Mouse (Mus musculus): ENCODE results near the gene Abca13. TPM values are rescaled to one million over a fixed set of nuclear protein-coding genes. Genes with fewer than 3 reads are reported as not detected.
"Not testable (repeated sequence)": the region's sequence is repeated elsewhere in the genome, so short reads cannot be mapped to it uniquely, and the experiment has no call there.

The Abca13 gene
- polyA plus RNA-seq, 1 experiment from 2014 or later: 0.03 TPM

- Histone ChIP-seq H3K27me3 (ENCODE audit: control insufficient read depth, insufficient read depth, low read length) (no peaks in the 10 kb centered on the region), H3K9ac (ENCODE audit: low read length) (no peak overlapping the region), H3K27ac (replicated peaks in 1 of 2; ENCODE audit: control insufficient read depth in 1 of 2, insufficient read depth in 1 of 2, low read depth in 2 of 2, low read length in 2 of 2) (no peak overlapping the region), H3K4me1 (ENCODE audit: control insufficient read depth in 2 of 2, insufficient read depth in 2 of 2, low read length in 2 of 2) (no peaks in the 10 kb centered on the region), H3K4me2 (ENCODE audit: low read length) (no peak overlapping the region), H3K36me3 (ENCODE audit: control insufficient read depth, insufficient read depth, low read length) (no peaks in the 10 kb centered on the region), H3K4me3 (ENCODE audit: control insufficient read depth in 1 of 2, insufficient read depth in 1 of 2, low read depth in 1 of 2, low read length in 2 of 2) (no peak overlapping the region), H3K9me3 (ENCODE audit: control insufficient read depth, low read length) (no peaks in the 10 kb centered on the region)
- WGBS: 59% methylated on average over 4 of the region's 4 CpGs
- no peak for ATAC-seq (ENCODE audit: insufficient number of reproducible peaks, insufficient read depth, low FRiP score, low read depth)
Observed at GRCm38 (mm10) chr11:9441192-9441591, 249.4 kb downstream of the Abca13 start.

DNA sequence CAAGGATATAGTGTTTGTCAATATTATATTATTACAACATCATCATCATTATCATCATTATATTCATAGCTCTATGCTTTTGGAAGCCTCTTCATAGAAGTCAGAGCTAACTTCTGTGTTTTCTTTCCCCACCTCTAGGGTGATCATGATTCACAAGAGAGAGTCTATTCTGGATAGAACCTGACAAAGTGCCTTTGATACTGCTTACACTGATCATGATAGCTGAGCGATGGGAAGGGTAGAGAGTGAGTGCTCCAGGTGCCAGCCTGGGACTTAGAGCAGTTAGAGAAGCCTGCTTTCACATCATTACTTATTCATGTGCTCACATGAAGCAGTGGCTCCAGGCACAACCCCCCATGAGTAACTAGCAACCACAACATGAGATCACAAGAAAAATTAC is 280.7 kb downstream of the Abca13 start:
- no peak overlapping the region for H3K27ac ChIP-seq (replicated peaks in 1 of 2; ENCODE audit: control insufficient read depth in 1 of 2, insufficient read depth in 1 of 2, low read depth in 2 of 2, low read length in 2 of 2)
- no peaks in the 10 kb centered on the region for H3K4me1 ChIP-seq (ENCODE audit: control insufficient read depth in 2 of 2, insufficient read depth in 2 of 2, low read length in 2 of 2)
- no peak overlapping the region for H3K4me3 ChIP-seq (ENCODE audit: control insufficient read depth in 1 of 2, insufficient read depth in 1 of 2, low read depth in 1 of 2, low read length in 2 of 2)
- H3K9ac ChIP-seq (ENCODE audit: low read length): no peak overlapping the region
- no peak for ATAC-seq (ENCODE audit: insufficient number of reproducible peaks, insufficient read depth, low FRiP score, low read depth)
- H3K9me3 ChIP-seq (ENCODE audit: control insufficient read depth, low read length): no peaks in the 10 kb centered on the region
- WGBS: 72% methylated on average over 1 of the region's 1 CpGs
- no peaks in the 10 kb centered on the region for H3K36me3 ChIP-seq (ENCODE audit: control insufficient read depth, insufficient read depth, low read length)
- no peak overlapping the region for H3K4me2 ChIP-seq (ENCODE audit: low read length)
- no peaks in the 10 kb centered on the region for H3K27me3 ChIP-seq (ENCODE audit: control insufficient read depth, insufficient read depth, low read length)

DNA sequence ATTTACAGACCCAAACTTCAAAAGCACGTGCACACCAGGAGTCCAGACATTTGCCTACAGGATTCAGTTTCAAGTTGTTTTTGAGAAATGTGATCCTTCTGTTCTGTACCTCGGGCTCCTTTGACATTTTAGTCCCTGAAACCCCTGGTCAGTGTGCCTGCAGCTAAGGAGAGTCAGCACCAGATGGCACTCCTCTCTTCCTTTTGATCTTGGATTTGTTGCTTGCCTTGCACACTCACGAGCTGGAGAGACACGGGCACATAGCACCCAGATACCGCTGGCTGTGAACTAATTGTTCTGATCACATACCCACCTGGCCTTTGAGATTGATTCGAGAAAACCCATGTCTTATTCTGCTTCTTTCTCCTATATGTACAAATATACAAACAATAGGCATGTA is 289.8 kb downstream of the Abca13 start:
- Histone ChIP-seq H3K4me1 (ENCODE audit: control insufficient read depth in 2 of 2, insufficient read depth in 2 of 2, low read length in 2 of 2) (no peaks in the 10 kb centered on the region), H3K9ac (ENCODE audit: low read length) (no peak overlapping the region)

DNA sequence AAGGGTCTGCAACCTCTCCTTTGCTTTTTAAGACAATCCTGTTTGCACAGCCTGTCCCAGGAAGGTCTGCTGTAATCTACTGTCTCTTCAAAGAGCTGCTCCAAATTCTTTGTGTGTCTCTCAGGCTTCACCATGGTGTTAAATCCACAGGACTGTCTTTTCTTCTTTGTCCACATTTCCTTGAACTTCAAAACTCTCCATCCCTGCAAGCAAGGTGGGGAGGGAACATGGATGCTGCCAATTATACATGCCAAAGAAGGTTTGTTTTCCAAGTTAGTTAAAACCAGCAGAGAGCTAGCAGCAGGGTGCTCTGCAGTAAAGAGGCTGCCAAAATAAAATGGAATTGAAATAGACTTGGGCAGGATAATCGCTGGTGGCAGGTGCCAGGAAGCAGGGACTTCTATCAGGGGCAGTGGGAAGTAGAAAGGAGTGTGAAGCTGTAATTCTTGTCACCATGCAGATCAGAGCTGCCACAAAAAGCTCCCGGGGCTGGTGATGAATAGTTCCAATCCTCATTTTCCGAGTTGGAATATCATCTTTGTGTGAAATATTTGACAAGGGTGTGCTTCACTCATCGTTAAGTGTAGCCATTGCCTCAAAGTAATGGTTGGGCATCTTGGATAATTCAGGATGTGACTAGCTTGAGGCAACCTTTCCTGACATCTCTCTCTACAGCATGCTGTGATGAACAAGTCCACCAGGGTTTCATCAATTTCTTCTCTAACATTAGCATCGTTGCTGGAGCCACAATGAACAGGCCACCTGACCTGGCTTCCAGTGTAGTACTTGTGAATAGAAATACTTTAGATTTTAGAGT is 308.8 kb downstream of the Abca13 start:
- Histone ChIP-seq H3K4me1 (ENCODE audit: control insufficient read depth in 2 of 2, insufficient read depth in 2 of 2, low read length in 2 of 2) (no peaks in the 10 kb centered on the region), H3K4me2 (ENCODE audit: low read length) (no peak overlapping the region), H3K4me3 (ENCODE audit: control insufficient read depth in 1 of 2, insufficient read depth in 1 of 2, low read depth in 1 of 2, low read length in 2 of 2) (no peak overlapping the region), H3K27ac (replicated peaks in 1 of 2; ENCODE audit: control insufficient read depth in 1 of 2, insufficient read depth in 1 of 2, low read depth in 2 of 2, low read length in 2 of 2) (no peak overlapping the region), H3K27me3 (ENCODE audit: control insufficient read depth, insufficient read depth, low read length) (no peaks in the 10 kb centered on the region), H3K9me3 (ENCODE audit: control insufficient read depth, low read length) (no peaks in the 10 kb centered on the region), H3K9ac (ENCODE audit: low read length) (no peak overlapping the region), H3K36me3 (ENCODE audit: control insufficient read depth, insufficient read depth, low read length) (no peaks in the 10 kb centered on the region)
- no peak for ATAC-seq (ENCODE audit: insufficient number of reproducible peaks, insufficient read depth, low FRiP score, low read depth)
- 62% methylated on average over 5 of the region's 5 CpGs for WGBS

More for the DNA sequence above, 289.8 kb downstream of the Abca13 start:
- ATAC-seq (ENCODE audit: insufficient number of reproducible peaks, insufficient read depth, low FRiP score, low read depth): no peak
- H3K27me3 ChIP-seq (ENCODE audit: control insufficient read depth, insufficient read depth, low read length): no peaks in the 10 kb centered on the region
- H3K4me3 ChIP-seq (ENCODE audit: control insufficient read depth in 1 of 2, insufficient read depth in 1 of 2, low read depth in 1 of 2, low read length in 2 of 2): no peak overlapping the region
- no peaks in the 10 kb centered on the region for H3K9me3 ChIP-seq (ENCODE audit: control insufficient read depth, low read length)
- no peak overlapping the region for H3K4me2 ChIP-seq (ENCODE audit: low read length)
- no peaks in the 10 kb centered on the region for H3K36me3 ChIP-seq (ENCODE audit: control insufficient read depth, insufficient read depth, low read length)
- 14% methylated on average over 6 of the region's 6 CpGs for WGBS
- H3K27ac ChIP-seq (replicated peaks in 1 of 2; ENCODE audit: control insufficient read depth in 1 of 2, insufficient read depth in 1 of 2, low read depth in 2 of 2, low read length in 2 of 2): no peak overlapping the region

DNA sequence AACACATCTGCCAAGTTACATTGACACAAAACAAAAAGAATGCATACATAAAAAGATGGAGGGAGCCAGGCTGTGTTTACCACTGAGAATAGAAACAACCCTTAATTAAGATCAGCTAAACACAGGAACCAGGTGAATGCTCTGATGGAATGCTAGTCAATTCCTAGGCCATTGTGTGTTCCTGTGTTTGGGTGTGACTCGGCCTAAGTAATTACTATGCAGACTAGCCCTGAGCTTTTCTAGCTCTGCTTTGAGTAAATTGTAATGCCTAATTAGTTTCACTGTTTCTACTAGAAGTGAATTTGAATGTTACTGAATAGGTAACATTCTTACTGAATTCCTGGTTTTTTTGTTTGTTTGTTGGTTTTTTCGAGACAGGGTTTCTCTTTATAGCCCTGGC is 323.2 kb downstream of the Abca13 start:
- not testable (repeated sequence) for H3K4me2 ChIP-seq (ENCODE audit: low read length); H3K9ac ChIP-seq (ENCODE audit: low read length); H3K27me3 ChIP-seq (ENCODE audit: control insufficient read depth, insufficient read depth, low read length); ATAC-seq (ENCODE audit: insufficient number of reproducible peaks, insufficient read depth, low FRiP score, low read depth); H3K4me3 ChIP-seq (ENCODE audit: control insufficient read depth in 1 of 2, insufficient read depth in 1 of 2, low read depth in 1 of 2, low read length in 2 of 2); H3K27ac ChIP-seq (replicated peaks in 1 of 2; ENCODE audit: control insufficient read depth in 1 of 2, insufficient read depth in 1 of 2, low read depth in 2 of 2, low read length in 2 of 2); H3K36me3 ChIP-seq (ENCODE audit: control insufficient read depth, insufficient read depth, low read length); H3K9me3 ChIP-seq (ENCODE audit: control insufficient read depth, low read length); H3K4me1 ChIP-seq (ENCODE audit: control insufficient read depth in 2 of 2, insufficient read depth in 2 of 2, low read length in 2 of 2)
- 76% methylated on average over 2 of the region's 2 CpGs for WGBS

DNA sequence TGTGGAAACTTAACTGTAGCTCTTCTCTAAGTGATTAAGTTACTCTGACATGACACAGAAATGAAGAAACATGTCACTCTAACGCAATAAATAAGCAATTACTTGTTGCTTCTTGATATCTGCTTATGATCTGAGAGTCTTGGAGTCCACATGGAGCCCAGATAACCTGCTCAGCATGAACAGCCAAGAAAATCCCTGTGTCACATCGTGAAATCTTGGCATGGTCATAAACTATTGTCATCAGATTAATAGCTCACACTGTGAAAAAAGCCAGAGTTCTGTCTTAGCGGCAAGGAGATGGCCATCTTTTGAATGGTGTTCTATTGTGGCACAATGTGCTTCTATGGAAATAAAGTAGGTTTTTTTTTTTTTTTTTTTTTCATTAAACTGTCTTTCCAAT is 336.8 kb downstream of the Abca13 start:
- Histone ChIP-seq H3K9me3 (ENCODE audit: control insufficient read depth, low read length) (no peaks in the 10 kb centered on the region), H3K36me3 (ENCODE audit: control insufficient read depth, insufficient read depth, low read length) (no peaks in the 10 kb centered on the region), H3K4me3 (ENCODE audit: control insufficient read depth in 1 of 2, insufficient read depth in 1 of 2, low read depth in 1 of 2, low read length in 2 of 2) (no peak overlapping the region), H3K4me2 (ENCODE audit: low read length) (no peak overlapping the region), H3K27me3 (ENCODE audit: control insufficient read depth, insufficient read depth, low read length) (no peaks in the 10 kb centered on the region), H3K4me1 (ENCODE audit: control insufficient read depth in 2 of 2, insufficient read depth in 2 of 2, low read length in 2 of 2) (no peaks in the 10 kb centered on the region), H3K9ac (ENCODE audit: low read length) (no peak overlapping the region), H3K27ac (replicated peaks in 1 of 2; ENCODE audit: control insufficient read depth in 1 of 2, insufficient read depth in 1 of 2, low read depth in 2 of 2, low read length in 2 of 2) (no peak overlapping the region)
- 72% methylated on average over 3 of the region's 3 CpGs for WGBS
- ATAC-seq (ENCODE audit: insufficient number of reproducible peaks, insufficient read depth, low FRiP score, low read depth): no peak

- no peaks in the 10 kb centered on the region for H3K36me3 ChIP-seq (ENCODE audit: control insufficient read depth, insufficient read depth, low read length)
- ATAC-seq (ENCODE audit: insufficient number of reproducible peaks, insufficient read depth, low FRiP score, low read depth): no peak
- no peaks in the 10 kb centered on the region for H3K4me1 ChIP-seq (ENCODE audit: control insufficient read depth in 2 of 2, insufficient read depth in 2 of 2, low read length in 2 of 2)
- H3K9ac ChIP-seq (ENCODE audit: low read length): no peak overlapping the region
- no peak overlapping the region for H3K27ac ChIP-seq (replicated peaks in 1 of 2; ENCODE audit: control insufficient read depth in 1 of 2, insufficient read depth in 1 of 2, low read depth in 2 of 2, low read length in 2 of 2)
- no peak overlapping the region for H3K4me2 ChIP-seq (ENCODE audit: low read length)
- no peaks in the 10 kb centered on the region for H3K9me3 ChIP-seq (ENCODE audit: control insufficient read depth, low read length)
- no peak overlapping the region for H3K4me3 ChIP-seq (ENCODE audit: control insufficient read depth in 1 of 2, insufficient read depth in 1 of 2, low read depth in 1 of 2, low read length in 2 of 2)
- no peaks in the 10 kb centered on the region; the same call in 1 of the 2 replicates for H3K27me3 ChIP-seq (ENCODE audit: control insufficient read depth, insufficient read depth, low read length)
- WGBS: 84% methylated on average over 8 of the region's 8 CpGs
Observed at GRCm38 (mm10) chr11:9531715-9532114, 340.0 kb downstream of the Abca13 start.

DNA sequence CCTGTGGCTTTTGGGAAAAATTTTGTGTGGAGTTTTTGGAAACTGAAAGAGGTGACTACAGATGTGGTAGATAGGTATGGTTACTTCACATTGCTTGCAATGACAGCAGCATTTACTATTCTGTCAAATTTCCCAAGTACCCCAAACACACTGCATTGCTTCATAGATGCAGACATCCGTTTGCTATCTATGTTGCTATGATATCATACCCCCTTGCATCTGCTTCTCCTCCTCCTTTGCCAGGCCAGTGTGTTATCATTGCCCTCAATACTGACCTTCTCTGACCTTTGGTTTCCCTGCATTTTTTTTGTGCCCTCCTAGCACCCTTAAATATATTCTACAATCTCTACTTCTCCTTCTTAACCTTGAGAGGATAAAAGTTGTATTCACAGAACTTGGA is 341.4 kb downstream of the Abca13 start:
- no peak for ATAC-seq (ENCODE audit: insufficient number of reproducible peaks, insufficient read depth, low FRiP score, low read depth)
- no peak overlapping the region for H3K9ac ChIP-seq (ENCODE audit: low read length)
- no peak overlapping the region for H3K27ac ChIP-seq (replicated peaks in 1 of 2; ENCODE audit: control insufficient read depth in 1 of 2, insufficient read depth in 1 of 2, low read depth in 2 of 2, low read length in 2 of 2)
- H3K4me1 ChIP-seq (ENCODE audit: control insufficient read depth in 2 of 2, insufficient read depth in 2 of 2, low read length in 2 of 2): no peaks in the 10 kb centered on the region
- H3K4me3 ChIP-seq (ENCODE audit: control insufficient read depth in 1 of 2, insufficient read depth in 1 of 2, low read depth in 1 of 2, low read length in 2 of 2): no peak overlapping the region
- H3K36me3 ChIP-seq (ENCODE audit: control insufficient read depth, insufficient read depth, low read length): no peaks in the 10 kb centered on the region
- 50% methylated on average over 1 of the region's 1 CpGs for WGBS
- no peaks in the 10 kb centered on the region for H3K9me3 ChIP-seq (ENCODE audit: control insufficient read depth, low read length)
- no peaks in the 10 kb centered on the region; the same call in 1 of the 2 replicates for H3K27me3 ChIP-seq (ENCODE audit: control insufficient read depth, insufficient read depth, low read length)
- H3K4me2 ChIP-seq (ENCODE audit: low read length): no peak overlapping the region
